Mouse (Mus musculus) megakaryocyte, embryonic 14.5 days (primary cell): ENCODE data around the gene Gm13695. TPM values are rescaled to one million over a fixed set of nuclear protein-coding genes. Genes with fewer than 3 reads are reported as not detected.
A peak's percentile ranks its signal among the peaks of the same experiment; 100 is the strongest.
"Not testable (repeated sequence)": the region's sequence is repeated elsewhere in the genome, so short reads cannot be mapped to it uniquely, and the experiment has no call there.

Source experiments
- H3K27me3 ChIP-seq: replicated peaks from 2 replicates; pipeline ENCODE3; 2012; ENCODE audit warnings: inconsistent platforms
- H3K36me3 ChIP-seq: replicated peaks from 2 replicates; pipeline ENCODE3; 2012; ENCODE audit warnings: low read length, inconsistent platforms, mixed read lengths
- H3K4me1 ChIP-seq: 2 replicates; pipeline ENCODE4 v1.6.1; 2012; ENCODE audit warnings: inconsistent platforms
- H3K4me3 ChIP-seq: replicated peaks from 2 replicates; pipeline ENCODE3; 2012; ENCODE audit warnings: moderate library complexity, mild to moderate bottlenecking, inconsistent platforms
- H3K9me3 ChIP-seq: 2 replicates; pipeline ENCODE4 v1.6.1; 2012; ENCODE audit warnings: inconsistent platforms
- FLI1 ChIP-seq: IDR thresholded peaks from 2 replicates; pipeline ENCODE4 v1.6.1; 2012; ENCODE audit warnings: low read length, inconsistent platforms, mixed read lengths
- GATA1 ChIP-seq: IDR thresholded peaks from 3 replicates; pipeline ENCODE4 v1.6.1; 2012; ENCODE audit warnings: mixed read lengths, low read length, inconsistent platforms, borderline replicate concordance
- polyA plus RNA-seq: library from polyadenylated mRNA; stranded (reverse); fragments of >175 nt; gene quantifications from 2 replicates; pipeline ENCODE4 v1.2.3, GENCODE M21; 2012; ENCODE audit warnings: low replicate concordance; ENCODE audit not compliant: insufficient read depth

Gm13695 gene
- polyA plus RNA-seq = not detected in 2 replicates

DNA sequence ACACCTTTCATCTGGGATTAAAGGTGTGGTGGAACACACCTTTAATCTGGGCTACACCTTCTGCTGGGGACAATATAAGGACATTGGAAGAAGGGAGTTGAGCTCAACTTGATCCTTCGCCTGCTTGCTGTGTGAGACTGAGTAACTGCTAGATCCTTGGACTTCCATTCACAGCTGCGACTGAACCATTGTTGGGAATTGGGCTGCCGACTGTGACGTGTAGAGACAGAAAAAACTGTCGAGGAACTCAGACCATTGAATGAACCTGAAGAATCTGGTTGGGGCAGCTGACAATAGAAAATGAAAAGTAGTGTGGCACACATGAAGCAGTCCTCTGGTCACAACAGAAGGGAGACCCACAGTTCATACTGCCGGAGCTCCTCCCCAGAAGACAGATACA is at the start of gene Gm13695:
Gene Gm13695, plus strand, starts transcription at position 301 of the 400 bp plus-strand sequence.
- H3K36me3 ChIP-seq, H3K27me3 ChIP-seq, H3K4me1 ChIP-seq, H3K9me3 ChIP-seq, H3K4me3 ChIP-seq: not testable (repeated sequence)

DNA sequence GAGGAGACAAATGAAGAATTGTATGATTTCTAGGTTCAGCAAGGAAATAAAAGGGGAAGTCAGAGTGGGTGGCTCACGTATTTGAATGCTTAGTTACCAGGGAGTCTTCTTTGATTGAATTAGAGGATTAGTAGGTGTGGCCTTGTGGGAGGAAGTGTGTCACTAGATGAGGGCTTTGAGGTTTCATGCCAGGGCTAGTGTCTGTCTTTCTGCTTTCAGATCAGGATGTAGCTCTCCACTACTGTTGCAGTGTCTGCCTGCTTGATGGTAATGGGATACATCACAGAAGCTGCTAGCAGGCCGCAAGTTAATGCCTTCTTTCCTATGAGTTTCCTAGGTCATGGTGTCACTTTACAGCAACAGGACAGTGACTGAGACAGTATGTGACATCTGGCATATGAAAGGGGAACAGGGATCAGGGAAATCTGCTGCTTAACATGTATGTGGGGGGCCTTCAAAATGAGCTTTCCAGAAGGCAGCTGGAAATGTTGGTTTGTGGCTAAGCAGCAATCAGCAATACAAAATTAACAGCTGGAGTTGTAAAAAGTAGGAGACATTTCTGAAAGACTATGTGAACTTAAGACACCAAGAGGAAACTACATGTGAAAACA is 37.5 kb upstream of the Gm13695 start:
- Histone ChIP-seq H3K36me3 (no peaks in the 10 kb centered on the region), H3K9me3 (no peaks in the 10 kb centered on the region)
- no peak for TF ChIP-seq FLI1
- TF ChIP-seq GATA1 = no peak

DNA sequence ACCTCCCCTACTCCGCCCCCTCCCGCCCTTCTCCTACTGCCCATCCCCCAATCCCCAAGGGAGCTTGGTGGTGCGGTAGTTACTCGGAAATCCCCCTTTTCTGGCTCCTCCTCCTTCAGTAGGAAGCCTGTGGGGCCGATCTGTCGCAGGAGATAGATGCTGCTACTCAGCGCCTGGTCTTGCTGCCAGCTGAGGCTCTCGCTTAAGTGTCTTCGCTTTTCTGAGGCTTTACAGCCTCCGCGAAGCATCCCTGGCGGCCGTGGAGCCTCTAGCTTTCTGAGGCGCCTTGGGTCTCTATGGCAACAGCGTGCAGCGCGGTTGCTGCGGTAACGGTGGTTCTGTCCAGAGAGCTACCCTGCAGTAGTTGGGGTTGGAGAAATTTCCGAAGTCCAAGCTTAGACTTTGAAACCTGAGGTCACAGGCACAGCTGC is 26.2 kb upstream of the Gm13695 start, which contains the start of gene Zswim2:
Gene Zswim2, minus strand, starts transcription at position 298 of the 431 bp plus-strand sequence.
- Histone ChIP-seq H3K36me3 (no peaks in the 10 kb centered on the region), H3K27me3 (no peaks in the 10 kb centered on the region), H3K9me3 (peaks cover 6% of the 10 kb centered on the region; the same call in 1 of the 2 replicates), H3K4me1 (peaks cover 14% of the 10 kb centered on the region), H3K4me3 (peak within 1 kb of the TSS; percentile 85)
- no peak for TF ChIP-seq GATA1
- TF ChIP-seq FLI1 = no peak

More for the DNA sequence above, 37.5 kb upstream of the Gm13695 start:
- Histone ChIP-seq H3K4me3 (no peak overlapping the region), H3K4me1 (peaks cover 4% of the 10 kb centered on the region), H3K27me3 (no peaks in the 10 kb centered on the region)

DNA sequence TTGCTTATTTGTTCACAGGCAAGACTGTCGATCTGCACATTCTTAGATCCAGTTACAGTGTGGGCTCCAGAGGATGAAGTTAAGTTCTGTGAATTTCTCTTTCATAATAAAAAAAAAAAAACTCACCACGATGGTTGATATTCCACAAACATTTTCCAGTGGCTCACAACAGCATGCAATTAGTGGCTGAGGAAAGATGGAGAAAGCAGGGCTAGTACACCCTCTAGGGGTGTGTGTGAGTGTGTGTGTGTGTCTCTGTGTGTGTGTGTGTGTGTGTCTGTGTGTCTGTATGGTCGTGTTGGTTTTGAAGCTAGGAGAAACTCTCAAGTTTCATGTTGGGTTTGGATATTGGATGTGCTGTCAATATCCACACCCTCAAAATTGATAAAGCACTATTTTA is 25.7 kb upstream of the Gm13695 start:
- no peaks in the 10 kb centered on the region for H3K36me3 ChIP-seq
- TF ChIP-seq GATA1 = no peak
- peak overlapping the region; percentile 85 for H3K4me3 ChIP-seq
- peaks cover 14% of the 10 kb centered on the region for H3K4me1 ChIP-seq
- no peaks in the 10 kb centered on the region for H3K27me3 ChIP-seq
- H3K9me3 ChIP-seq = peaks cover 6% of the 10 kb centered on the region; the same call in 1 of the 2 replicates

DNA sequence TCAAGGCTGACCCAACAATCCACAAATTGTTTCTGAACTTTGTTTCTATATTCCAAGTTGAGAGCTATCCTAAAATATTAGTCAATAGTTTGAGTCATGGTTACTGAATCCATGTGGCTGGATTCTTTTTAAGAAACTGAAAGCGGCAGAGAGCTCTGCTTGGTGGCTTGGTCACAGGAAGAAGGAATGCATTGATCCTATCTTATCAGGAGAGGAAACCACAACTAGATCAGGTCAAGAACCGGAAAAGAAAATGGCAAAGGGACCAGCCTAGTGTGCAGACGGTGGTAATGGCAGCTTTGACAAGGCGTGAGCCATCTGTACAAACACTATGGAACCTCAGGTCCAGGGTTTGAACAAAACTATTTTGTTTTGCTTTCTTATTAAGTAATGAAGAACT is 25.3 kb upstream of the Gm13695 start:
- peaks cover 6% of the 10 kb centered on the region; the same call in 1 of the 2 replicates for H3K9me3 ChIP-seq
- H3K4me1 ChIP-seq = peaks cover 14% of the 10 kb centered on the region
- no peak for TF ChIP-seq GATA1
- TF ChIP-seq FLI1 = no peak
- no peaks in the 10 kb centered on the region for H3K27me3 ChIP-seq
- H3K4me3 ChIP-seq = peak overlapping the region; percentile 35
- no peaks in the 10 kb centered on the region for H3K36me3 ChIP-seq

DNA sequence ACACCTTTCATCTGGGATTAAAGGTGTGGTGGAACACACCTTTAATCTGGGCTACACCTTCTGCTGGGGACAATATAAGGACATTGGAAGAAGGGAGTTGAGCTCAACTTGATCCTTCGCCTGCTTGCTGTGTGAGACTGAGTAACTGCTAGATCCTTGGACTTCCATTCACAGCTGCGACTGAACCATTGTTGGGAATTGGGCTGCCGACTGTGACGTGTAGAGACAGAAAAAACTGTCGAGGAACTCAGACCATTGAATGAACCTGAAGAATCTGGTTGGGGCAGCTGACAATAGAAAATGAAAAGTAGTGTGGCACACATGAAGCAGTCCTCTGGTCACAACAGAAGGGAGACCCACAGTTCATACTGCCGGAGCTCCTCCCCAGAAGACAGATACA is 11.7 kb upstream of the Gm13695 start, which contains the start of gene Gm13698:
Gene Gm13698, plus strand, starts transcription at position 301 of the 400 bp plus-strand sequence.
- not testable (repeated sequence) for H3K36me3 ChIP-seq, H3K4me3 ChIP-seq, H3K4me1 ChIP-seq, H3K27me3 ChIP-seq, H3K9me3 ChIP-seq

DNA sequence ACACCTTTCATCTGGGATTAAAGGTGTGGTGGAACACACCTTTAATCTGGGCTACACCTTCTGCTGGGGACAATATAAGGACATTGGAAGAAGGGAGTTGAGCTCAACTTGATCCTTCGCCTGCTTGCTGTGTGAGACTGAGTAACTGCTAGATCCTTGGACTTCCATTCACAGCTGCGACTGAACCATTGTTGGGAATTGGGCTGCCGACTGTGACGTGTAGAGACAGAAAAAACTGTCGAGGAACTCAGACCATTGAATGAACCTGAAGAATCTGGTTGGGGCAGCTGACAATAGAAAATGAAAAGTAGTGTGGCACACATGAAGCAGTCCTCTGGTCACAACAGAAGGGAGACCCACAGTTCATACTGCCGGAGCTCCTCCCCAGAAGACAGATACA is 5.9 kb upstream of the Gm13695 start, which contains the start of gene Gm13693:
Gene Gm13693, plus strand, starts transcription at position 301 of the 400 bp plus-strand sequence.
- not testable (repeated sequence) for H3K36me3 ChIP-seq, H3K9me3 ChIP-seq, H3K27me3 ChIP-seq, H3K4me3 ChIP-seq, H3K4me1 ChIP-seq

DNA sequence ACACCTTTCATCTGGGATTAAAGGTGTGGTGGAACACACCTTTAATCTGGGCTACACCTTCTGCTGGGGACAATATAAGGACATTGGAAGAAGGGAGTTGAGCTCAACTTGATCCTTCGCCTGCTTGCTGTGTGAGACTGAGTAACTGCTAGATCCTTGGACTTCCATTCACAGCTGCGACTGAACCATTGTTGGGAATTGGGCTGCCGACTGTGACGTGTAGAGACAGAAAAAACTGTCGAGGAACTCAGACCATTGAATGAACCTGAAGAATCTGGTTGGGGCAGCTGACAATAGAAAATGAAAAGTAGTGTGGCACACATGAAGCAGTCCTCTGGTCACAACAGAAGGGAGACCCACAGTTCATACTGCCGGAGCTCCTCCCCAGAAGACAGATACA is 5.7 kb downstream of the Gm13695 start, which contains the start of gene Gm13696:
Gene Gm13696, plus strand, starts transcription at position 301 of the 400 bp plus-strand sequence.
- H3K4me3 ChIP-seq, H3K27me3 ChIP-seq, H3K4me1 ChIP-seq, H3K9me3 ChIP-seq, H3K36me3 ChIP-seq: not testable (repeated sequence)

DNA sequence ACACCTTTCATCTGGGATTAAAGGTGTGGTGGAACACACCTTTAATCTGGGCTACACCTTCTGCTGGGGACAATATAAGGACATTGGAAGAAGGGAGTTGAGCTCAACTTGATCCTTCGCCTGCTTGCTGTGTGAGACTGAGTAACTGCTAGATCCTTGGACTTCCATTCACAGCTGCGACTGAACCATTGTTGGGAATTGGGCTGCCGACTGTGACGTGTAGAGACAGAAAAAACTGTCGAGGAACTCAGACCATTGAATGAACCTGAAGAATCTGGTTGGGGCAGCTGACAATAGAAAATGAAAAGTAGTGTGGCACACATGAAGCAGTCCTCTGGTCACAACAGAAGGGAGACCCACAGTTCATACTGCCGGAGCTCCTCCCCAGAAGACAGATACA is 11.5 kb downstream of the Gm13695 start, which contains the start of gene Gm13694:
Gene Gm13694, plus strand, starts transcription at position 301 of the 400 bp plus-strand sequence.
- H3K4me1 ChIP-seq, H3K36me3 ChIP-seq, H3K27me3 ChIP-seq, H3K9me3 ChIP-seq, H3K4me3 ChIP-seq: not testable (repeated sequence)

DNA sequence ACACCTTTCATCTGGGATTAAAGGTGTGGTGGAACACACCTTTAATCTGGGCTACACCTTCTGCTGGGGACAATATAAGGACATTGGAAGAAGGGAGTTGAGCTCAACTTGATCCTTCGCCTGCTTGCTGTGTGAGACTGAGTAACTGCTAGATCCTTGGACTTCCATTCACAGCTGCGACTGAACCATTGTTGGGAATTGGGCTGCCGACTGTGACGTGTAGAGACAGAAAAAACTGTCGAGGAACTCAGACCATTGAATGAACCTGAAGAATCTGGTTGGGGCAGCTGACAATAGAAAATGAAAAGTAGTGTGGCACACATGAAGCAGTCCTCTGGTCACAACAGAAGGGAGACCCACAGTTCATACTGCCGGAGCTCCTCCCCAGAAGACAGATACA is 17.3 kb downstream of the Gm13695 start, which contains the start of gene Gm13697:
Gene Gm13697, plus strand, starts transcription at position 301 of the 400 bp plus-strand sequence.
- not testable (repeated sequence) for H3K4me3 ChIP-seq, H3K27me3 ChIP-seq, H3K9me3 ChIP-seq, H3K36me3 ChIP-seq, H3K4me1 ChIP-seq

DNA sequence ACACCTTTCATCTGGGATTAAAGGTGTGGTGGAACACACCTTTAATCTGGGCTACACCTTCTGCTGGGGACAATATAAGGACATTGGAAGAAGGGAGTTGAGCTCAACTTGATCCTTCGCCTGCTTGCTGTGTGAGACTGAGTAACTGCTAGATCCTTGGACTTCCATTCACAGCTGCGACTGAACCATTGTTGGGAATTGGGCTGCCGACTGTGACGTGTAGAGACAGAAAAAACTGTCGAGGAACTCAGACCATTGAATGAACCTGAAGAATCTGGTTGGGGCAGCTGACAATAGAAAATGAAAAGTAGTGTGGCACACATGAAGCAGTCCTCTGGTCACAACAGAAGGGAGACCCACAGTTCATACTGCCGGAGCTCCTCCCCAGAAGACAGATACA is 23.1 kb downstream of the Gm13695 start, which contains the start of gene Gm13691:
Gene Gm13691, plus strand, starts transcription at position 301 of the 400 bp plus-strand sequence.
- not testable (repeated sequence) for H3K36me3 ChIP-seq, H3K4me3 ChIP-seq, H3K4me1 ChIP-seq, H3K27me3 ChIP-seq, H3K9me3 ChIP-seq

DNA sequence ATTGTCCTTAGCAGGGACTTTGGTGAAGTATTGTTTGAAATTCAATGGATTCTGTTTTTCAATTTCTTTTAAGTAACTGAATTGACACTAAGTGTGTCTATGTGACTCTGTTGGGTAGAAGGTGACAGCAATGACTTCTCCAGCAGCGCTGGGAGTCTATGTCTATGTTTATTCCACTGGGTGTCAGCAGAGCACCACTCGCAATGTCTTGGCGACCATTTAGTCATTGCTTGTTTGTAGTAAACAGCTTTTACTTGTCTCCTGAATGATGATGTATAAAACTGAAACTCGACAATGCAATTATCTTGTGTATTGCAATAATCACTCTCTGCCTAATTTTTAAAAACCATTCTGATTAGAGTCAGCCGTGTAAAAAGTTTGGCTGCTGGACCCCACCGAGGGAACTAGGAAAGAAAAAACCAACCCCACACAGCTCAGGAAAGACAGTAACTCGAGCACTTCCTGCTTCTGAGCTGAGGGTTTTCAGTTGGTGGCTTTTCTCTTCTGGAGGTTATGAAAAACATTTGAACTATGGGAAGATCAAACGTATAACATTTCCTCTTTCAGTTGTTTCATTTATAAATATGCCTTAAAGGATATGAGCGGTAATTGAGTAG is 26.6 kb downstream of the Gm13695 start:
- peak overlapping the region; percentile 82 for H3K4me3 ChIP-seq
- not testable (repeated sequence) for H3K4me1 ChIP-seq, H3K27me3 ChIP-seq, H3K36me3 ChIP-seq, H3K9me3 ChIP-seq

DNA sequence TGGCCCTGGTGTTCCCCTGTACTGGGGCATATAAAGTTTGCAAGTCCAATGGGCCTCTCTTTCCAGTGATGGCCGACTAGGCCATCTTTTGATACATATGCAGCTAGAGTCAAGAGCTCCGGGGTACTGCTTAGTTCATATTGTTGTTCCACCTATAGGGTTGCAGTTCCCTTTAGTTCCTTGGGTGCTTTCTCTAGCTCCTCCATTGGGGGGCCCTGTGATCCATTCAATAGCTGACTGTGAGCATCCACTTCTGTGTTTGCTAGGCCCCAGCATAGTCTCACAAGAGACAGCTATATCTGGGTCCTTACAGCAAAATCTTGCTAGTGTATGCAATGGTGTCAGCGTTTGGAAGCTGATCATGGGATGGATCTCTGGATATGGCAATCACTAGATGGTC is 27.4 kb downstream of the Gm13695 start:
- H3K4me3 ChIP-seq, H3K27me3 ChIP-seq, H3K9me3 ChIP-seq, H3K36me3 ChIP-seq, H3K4me1 ChIP-seq: not testable (repeated sequence)
